Mouse (Mus musculus) forebrain, embryonic 15.5 days (tissue): ENCODE results near the gene Lingo1. TPM values are rescaled to one million over a fixed set of nuclear protein-coding genes. Genes with fewer than 3 reads are reported as not detected.
A peak's percentile ranks its signal among the peaks of the same experiment; 100 is the strongest.

Source experiments
- ATAC-seq: fragments of 200-750 bp; cut with Nextera tagmentation; replicated peaks from 2 replicates; pipeline ENCODE4 v1.8.0; 2017; ENCODE audit warnings: mild to moderate bottlenecking, moderate TSS enrichment, moderate library complexity
- H3K27ac ChIP-seq: fragments of 300-500 bp; sonication (generic); replicated peaks from 2 replicates; pipeline ENCODE4 v1.5.1; 2015; ENCODE audit warnings: mild to moderate bottlenecking, inconsistent platforms
- H3K27me3 ChIP-seq: fragments of 300-500 bp; sonication (generic); 2 replicates; pipeline ENCODE4 v1.6.1; 2015; ENCODE audit warnings: inconsistent platforms
- H3K36me3 ChIP-seq: fragments of 300-500 bp; sonication (generic); 2 replicates; pipeline ENCODE4 v1.6.1; 2015; ENCODE audit warnings: mild to moderate bottlenecking, inconsistent platforms
- H3K4me1 ChIP-seq: fragments of 300-500 bp; sonication (generic); 2 replicates; pipeline ENCODE4 v1.6.1; 2015; ENCODE audit warnings: inconsistent platforms
- H3K4me2 ChIP-seq: fragments of 300-500 bp; sonication (generic); replicated peaks from 2 replicates; pipeline ENCODE4 v1.6.1; 2015; ENCODE audit warnings: mild to moderate bottlenecking, inconsistent platforms
- H3K4me3 ChIP-seq: fragments of 300-500 bp; sonication (generic); 2 replicates; pipeline ENCODE4 v1.5.1; 2015; ENCODE audit warnings: mild to moderate bottlenecking, inconsistent platforms
- H3K9ac ChIP-seq: fragments of 300-500 bp; sonication (generic); replicated peaks from 2 replicates; pipeline ENCODE4 v1.6.1; 2015; ENCODE audit warnings: mild to moderate bottlenecking, inconsistent platforms
- H3K9me3 ChIP-seq: fragments of 300-500 bp; sonication (generic); 2 replicates; pipeline ENCODE4 v1.6.1; 2016; ENCODE audit warnings: inconsistent platforms
- WGBS: fragments of 180-500 bp; shearing (Covaris S2); methylation state at CpG from one replicate; pipeline ENCODE4 v1.1.7; 2015; ENCODE audit warnings: mixed read lengths; 5-methylcytosine and 5-hydroxymethylcytosine counted together
- polyA plus RNA-seq: library from polyadenylated mRNA; unstranded; fragments of >200 nt; fragmentation: Nextera tagmentation; extraction: Ambion mirVana; gene quantifications from 2 replicates; pipeline ENCODE4 v1.2.1, GENCODE M21; 2015

Gene Lingo1
- polyA plus RNA-seq, 1 experiment from 2014 or later = 38.4 TPM

- Histone ChIP-seq H3K36me3 (no peaks in the 10 kb centered on the region), H3K4me1 (peaks cover 6% of the 10 kb centered on the region), H3K4me2 (no peak overlapping the region), H3K27me3 (peaks cover 4% of the 10 kb centered on the region), H3K27ac (no peak overlapping the region), H3K9ac (no peak overlapping the region), H3K9me3 (no peaks in the 10 kb centered on the region), H3K4me3 (no peak overlapping the region)
- no peak for ATAC-seq
- 76% methylated on average over 1 of the region's 1 CpGs for WGBS
Observed at GRCm38 (mm10) chr9:56714391-56714790, 81.9 kb downstream of the Lingo1 start.

DNA sequence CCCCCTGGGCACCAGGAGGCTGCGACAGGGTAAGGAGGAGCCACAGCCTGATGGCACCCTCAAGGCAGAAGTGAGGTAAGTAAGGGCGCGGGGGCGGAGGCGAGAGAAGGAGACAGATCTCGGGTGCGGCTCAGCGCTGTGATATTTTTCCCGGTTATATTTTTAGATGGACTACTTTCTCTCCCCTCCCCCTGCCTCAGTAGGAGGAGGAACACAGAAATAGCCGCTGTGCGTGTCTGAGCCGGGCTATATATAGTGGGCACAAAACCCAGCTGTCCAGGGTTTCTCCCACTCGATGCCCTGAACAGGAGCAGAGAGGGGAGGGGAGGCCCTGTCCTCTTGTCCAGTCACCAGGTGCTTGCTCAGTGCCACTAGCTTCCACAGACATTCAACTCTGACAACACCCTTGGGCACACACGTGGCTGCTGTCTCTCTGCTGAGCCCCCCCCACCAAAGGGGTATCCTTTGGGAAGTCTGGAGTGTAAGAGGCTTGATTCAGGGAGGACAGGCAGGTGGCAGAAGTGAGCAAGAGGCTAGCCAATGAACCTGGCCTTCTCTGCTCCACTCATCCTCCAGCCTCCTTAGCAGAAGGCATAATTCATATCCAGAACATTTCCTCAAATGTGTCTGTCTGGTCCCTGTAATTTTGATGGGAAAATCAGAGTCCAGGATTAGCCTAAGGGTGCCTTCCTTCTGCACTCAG, 83.5 kb downstream of the Lingo1 start:
- no peak overlapping the region for H3K9ac ChIP-seq
- 72% methylated on average over 14 of the region's 14 CpGs for WGBS
- no peak for ATAC-seq
- H3K27me3 ChIP-seq = peaks cover 4% of the 10 kb centered on the region
- H3K4me2 ChIP-seq = no peak overlapping the region
- no peak overlapping the region for H3K27ac ChIP-seq
- H3K36me3 ChIP-seq = no peaks in the 10 kb centered on the region
- peaks cover 10% of the 10 kb centered on the region for H3K4me1 ChIP-seq
- no peaks in the 10 kb centered on the region for H3K9me3 ChIP-seq
- no peak overlapping the region for H3K4me3 ChIP-seq

- H3K36me3 ChIP-seq = no peaks in the 10 kb centered on the region
- 71% methylated on average over 6 of the region's 6 CpGs for WGBS
- H3K9me3 ChIP-seq = no peaks in the 10 kb centered on the region
- no peak overlapping the region for H3K27ac ChIP-seq
- no peak for ATAC-seq
- H3K9ac ChIP-seq = no peak overlapping the region
- no peak overlapping the region for H3K4me2 ChIP-seq
- peaks cover 4% of the 10 kb centered on the region for H3K27me3 ChIP-seq
- H3K4me3 ChIP-seq = no peak overlapping the region
- peaks cover 10% of the 10 kb centered on the region for H3K4me1 ChIP-seq
Observed at GRCm38 (mm10) chr9:56710958-56711357, 85.3 kb downstream of the Lingo1 start.

GRCm38 (mm10) chr9:56706482-56707085, 89.7 kb downstream of the Lingo1 start:
- H3K4me2 ChIP-seq = no peak overlapping the region
- H3K27ac ChIP-seq = no peak overlapping the region
- H3K4me3 ChIP-seq = no peak overlapping the region
- no peaks in the 10 kb centered on the region for H3K9me3 ChIP-seq
- 69% methylated on average over 15 of the region's 15 CpGs for WGBS
- H3K27me3 ChIP-seq = no peaks in the 10 kb centered on the region
- H3K4me1 ChIP-seq = peaks cover 14% of the 10 kb centered on the region
- no peak for ATAC-seq
- no peaks in the 10 kb centered on the region for H3K36me3 ChIP-seq
- no peak overlapping the region for H3K9ac ChIP-seq

DNA sequence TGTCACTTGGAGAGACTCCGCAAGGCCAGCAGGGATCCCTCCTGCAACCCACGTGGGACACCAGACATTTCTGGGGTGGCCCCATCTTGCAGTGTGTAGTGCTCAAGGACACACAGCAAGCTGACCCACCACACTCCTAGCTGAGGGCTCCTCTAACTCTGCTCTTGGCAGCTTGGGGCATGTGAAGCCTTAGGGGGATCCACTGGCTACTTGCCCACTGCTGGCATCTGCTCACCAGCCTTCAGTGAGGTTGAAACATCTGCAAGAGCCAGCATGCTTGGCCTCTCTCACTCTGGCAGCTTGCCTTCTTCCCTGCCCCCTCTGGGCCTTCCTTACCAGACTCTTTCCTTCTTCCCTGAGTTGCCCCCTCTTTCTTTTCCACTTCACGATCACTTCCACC, 94.9 kb downstream of the Lingo1 start:
- ATAC-seq = peak; percentile 39
- Histone ChIP-seq H3K4me1 (peaks cover 23% of the 10 kb centered on the region), H3K27ac (no peak overlapping the region; the same call in 1 of the 2 replicates)

GRCm38 (mm10) chr9:56700866-56701265, 95.4 kb downstream of the Lingo1 start:
- no peak overlapping the region for H3K9ac ChIP-seq
- 0 out of 2 replicates have a peak, but pooled peaks have one; percentile 17 for ATAC-seq
- 23% methylated on average over 8 of the region's 8 CpGs for WGBS
- H3K4me2 ChIP-seq = no peak overlapping the region
- no peaks in the 10 kb centered on the region for H3K9me3 ChIP-seq
- H3K27me3 ChIP-seq = no peaks in the 10 kb centered on the region
- no peaks in the 10 kb centered on the region for H3K36me3 ChIP-seq
- H3K27ac ChIP-seq = no peak overlapping the region; the same call in 1 of the 2 replicates
- H3K4me1 ChIP-seq = peaks cover 23% of the 10 kb centered on the region
- no peak overlapping the region for H3K4me3 ChIP-seq

More for the DNA sequence above, 94.9 kb downstream of the Lingo1 start:
- Histone ChIP-seq H3K9me3 (no peaks in the 10 kb centered on the region), H3K4me3 (no peak overlapping the region), H3K27me3 (no peaks in the 10 kb centered on the region), H3K36me3 (no peaks in the 10 kb centered on the region), H3K4me2 (no peak overlapping the region), H3K9ac (no peak overlapping the region)
- WGBS = 38% methylated on average over 3 of the region's 3 CpGs

GRCm38 (mm10) chr9:56698715-56699370, 97.4 kb downstream of the Lingo1 start:
- Histone ChIP-seq H3K9me3 (no peaks in the 10 kb centered on the region), H3K4me1 (peaks cover 23% of the 10 kb centered on the region), H3K27me3 (no peaks in the 10 kb centered on the region), H3K4me2 (no peak overlapping the region), H3K27ac (no peak overlapping the region; the same call in 1 of the 2 replicates), H3K4me3 (no peak overlapping the region), H3K9ac (no peak overlapping the region), H3K36me3 (no peaks in the 10 kb centered on the region)
- 30% methylated on average over 7 of the region's 7 CpGs for WGBS
- ATAC-seq = peak; percentile 79

DNA sequence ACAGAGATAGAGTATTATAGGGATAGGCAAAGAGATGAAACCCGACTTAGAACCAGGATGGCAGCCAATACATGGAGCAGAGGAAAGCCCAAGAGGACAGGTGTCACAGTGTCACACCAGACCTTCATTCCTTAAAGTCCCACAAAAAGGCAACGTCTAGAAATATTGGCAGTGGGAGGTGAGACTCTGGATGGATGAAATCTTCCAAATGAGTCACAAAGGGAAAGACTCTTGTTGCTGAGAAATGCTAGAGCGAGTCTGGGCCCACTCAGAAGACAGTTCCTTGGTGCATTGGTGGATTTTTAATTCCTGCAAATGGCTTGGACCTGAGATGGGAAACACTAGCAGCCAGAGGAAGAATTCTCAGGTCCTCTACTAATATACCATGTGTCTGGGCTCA, 102.2 kb downstream of the Lingo1 start:
- no peaks in the 10 kb centered on the region for H3K9me3 ChIP-seq
- H3K4me2 ChIP-seq = no peak overlapping the region
- no peak overlapping the region for H3K4me3 ChIP-seq
- H3K27ac ChIP-seq = no peak overlapping the region
- no peak overlapping the region for H3K9ac ChIP-seq
- H3K27me3 ChIP-seq = no peaks in the 10 kb centered on the region
- H3K4me1 ChIP-seq = peaks cover 15% of the 10 kb centered on the region
- ATAC-seq = no peak
- 80% methylated on average over 3 of the region's 3 CpGs for WGBS
- H3K36me3 ChIP-seq = no peaks in the 10 kb centered on the region

DNA sequence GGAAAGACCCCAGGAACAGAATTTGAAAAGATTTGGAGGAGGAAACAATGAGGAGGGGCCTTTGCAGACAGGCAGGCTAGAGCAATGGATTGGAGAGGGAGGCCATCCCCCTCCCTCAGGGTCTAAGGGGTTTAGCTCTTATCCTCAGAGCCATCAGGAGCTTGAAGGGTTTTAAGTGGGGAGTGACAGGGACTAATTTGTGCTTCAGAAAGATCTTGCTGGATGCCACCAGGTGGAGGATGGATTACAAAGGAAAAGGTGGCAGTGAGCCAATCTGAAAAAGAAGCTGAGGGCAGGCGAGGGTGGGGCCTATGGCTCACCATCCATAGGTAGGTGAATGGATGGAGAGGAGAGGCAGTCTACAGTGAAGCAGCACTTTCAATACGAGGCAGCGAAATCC, 105.0 kb downstream of the Lingo1 start:
- peaks cover 22% of the 10 kb centered on the region for H3K4me1 ChIP-seq
- H3K9ac ChIP-seq = no peak overlapping the region
- no peaks in the 10 kb centered on the region for H3K36me3 ChIP-seq
- no peaks in the 10 kb centered on the region for H3K9me3 ChIP-seq
- no peak for ATAC-seq
- 56% methylated on average over 3 of the region's 3 CpGs for WGBS
- H3K4me3 ChIP-seq = no peak overlapping the region
- H3K4me2 ChIP-seq = no peak overlapping the region
- no peak overlapping the region for H3K27ac ChIP-seq
- no peaks in the 10 kb centered on the region for H3K27me3 ChIP-seq

DNA sequence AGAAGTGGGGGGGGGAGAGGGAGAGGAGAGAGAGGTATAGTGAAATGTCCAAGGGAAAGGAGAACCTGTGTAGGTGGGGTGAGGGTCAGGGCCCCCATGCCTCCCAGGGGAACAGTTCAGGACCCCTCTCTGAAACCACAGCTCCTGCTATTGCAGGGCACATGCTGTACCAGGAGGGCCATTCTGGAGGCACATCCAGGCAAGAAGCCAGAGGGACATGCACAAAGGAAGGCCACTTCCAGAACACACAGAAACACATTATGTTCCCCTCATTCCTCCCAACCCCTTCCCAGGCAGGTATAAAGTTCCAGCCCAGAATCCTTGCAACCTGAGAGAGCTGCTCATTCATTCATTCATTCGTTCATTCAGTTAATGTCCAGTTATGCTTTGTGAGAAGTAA, 105.6 kb downstream of the Lingo1 start:
- Histone ChIP-seq H3K4me3 (no peak overlapping the region), H3K4me1 (peaks cover 24% of the 10 kb centered on the region), H3K27ac (no peak overlapping the region), H3K4me2 (no peak overlapping the region), H3K9me3 (no peaks in the 10 kb centered on the region), H3K36me3 (no peaks in the 10 kb centered on the region), H3K27me3 (no peaks in the 10 kb centered on the region), H3K9ac (no peak overlapping the region)
- no peak for ATAC-seq
- WGBS = 61% methylated on average over 1 of the region's 1 CpGs

DNA sequence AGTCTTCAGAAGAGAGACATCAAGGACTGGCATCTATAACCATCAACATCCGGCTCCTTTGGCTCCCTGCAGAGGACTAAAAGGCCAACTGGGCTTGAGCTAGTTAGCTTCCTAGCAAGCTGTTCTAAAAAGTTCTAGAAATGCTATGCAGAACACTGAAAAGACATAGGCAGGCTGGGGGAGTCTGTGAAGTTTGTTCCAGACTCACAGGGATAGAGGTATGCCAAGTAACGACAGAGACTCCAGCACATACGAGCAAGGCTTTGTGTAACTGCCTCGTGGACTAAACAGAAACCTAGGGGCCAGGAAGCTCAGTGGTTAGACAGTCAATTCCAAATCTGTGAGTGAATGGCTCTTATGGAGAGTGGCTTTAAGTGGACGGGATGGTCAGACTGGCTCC, 108.8 kb downstream of the Lingo1 start:
- H3K4me3 ChIP-seq = no peak overlapping the region
- no peaks in the 10 kb centered on the region for H3K27me3 ChIP-seq
- no peak overlapping the region for H3K4me2 ChIP-seq
- no peak for ATAC-seq
- no peaks in the 10 kb centered on the region for H3K9me3 ChIP-seq
- no peaks in the 10 kb centered on the region for H3K36me3 ChIP-seq
- no peak overlapping the region for H3K9ac ChIP-seq
- no peak overlapping the region for H3K27ac ChIP-seq
- H3K4me1 ChIP-seq = peaks cover 32% of the 10 kb centered on the region
- WGBS = 71% methylated on average over 5 of the region's 5 CpGs

DNA sequence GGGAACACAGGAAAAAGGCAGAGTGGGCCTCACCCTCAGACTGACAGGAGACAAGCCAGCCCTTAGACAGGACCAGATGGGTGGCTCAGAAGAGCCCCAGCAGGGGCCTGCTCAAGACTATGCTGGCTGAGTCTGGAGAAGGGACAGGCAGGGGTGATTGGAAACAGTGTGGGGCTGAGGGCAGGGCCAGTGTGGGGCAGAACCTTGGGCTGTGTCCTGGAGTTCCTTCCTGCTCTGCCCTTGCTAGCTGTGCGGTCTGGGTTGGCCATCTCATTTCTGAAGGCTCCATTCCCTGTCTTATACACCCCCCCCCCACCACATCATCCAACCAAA, 109.2 kb downstream of the Lingo1 start:
- H3K36me3 ChIP-seq = no peaks in the 10 kb centered on the region
- peak; percentile 57 for ATAC-seq
- no peak overlapping the region for H3K4me3 ChIP-seq
- peaks cover 36% of the 10 kb centered on the region for H3K4me1 ChIP-seq
- 100% methylated on average over 1 of the region's 1 CpGs for WGBS
- H3K27ac ChIP-seq = no peak overlapping the region
- no peak overlapping the region for H3K4me2 ChIP-seq
- H3K9me3 ChIP-seq = no peaks in the 10 kb centered on the region
- no peak overlapping the region; the same call in 1 of the 2 replicates for H3K9ac ChIP-seq
- no peaks in the 10 kb centered on the region for H3K27me3 ChIP-seq
